Mouse (Mus musculus): Measurements from ENCODE around the gene Auh.
A peak's percentile ranks its signal among the peaks of the same experiment; 100 is the strongest.

Auh gene

DNA sequence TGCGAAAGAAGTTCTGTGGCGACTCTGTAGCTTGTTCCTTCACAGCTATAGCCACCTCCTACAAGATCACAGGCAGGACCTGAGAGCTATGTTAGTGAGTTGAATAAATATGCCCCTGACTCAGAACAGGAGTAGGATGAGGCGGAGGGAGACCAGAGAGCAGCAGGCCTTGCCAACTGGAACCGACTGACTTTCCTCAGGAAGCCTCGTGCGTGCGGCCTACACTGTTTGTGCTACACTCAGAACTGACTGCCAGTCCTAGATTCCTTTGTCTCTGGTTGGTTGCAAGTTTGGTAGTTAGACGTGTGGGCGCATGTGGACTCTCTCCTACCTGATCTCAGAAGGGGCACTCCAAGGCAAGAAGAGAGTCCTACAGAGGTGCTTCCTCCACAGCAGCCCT, 50.2 kb downstream of the Auh start:
- DNase-seq (ENCODE audit: low spot score in 2 of 2), result peak; percentile 31 to 41

DNA sequence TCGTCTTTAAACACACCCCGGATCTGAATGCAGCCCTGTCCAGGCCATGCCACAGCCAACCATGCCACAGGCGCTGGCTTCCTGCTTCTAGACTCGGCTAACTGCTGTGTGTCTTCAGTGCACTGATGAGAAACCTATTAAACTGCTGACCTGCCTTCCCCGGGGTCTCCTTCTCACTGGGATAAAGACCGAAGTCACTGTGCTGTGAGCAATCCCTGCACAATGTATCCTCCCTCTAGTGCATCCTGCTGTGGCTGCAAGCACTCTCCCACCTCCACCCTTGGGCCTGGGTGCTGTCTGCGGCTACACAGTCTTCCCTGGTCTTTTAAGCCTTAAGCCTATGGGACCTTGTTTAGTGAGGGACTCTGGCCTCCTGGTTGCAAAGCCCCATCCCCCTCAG, 50.7 kb downstream of the Auh start:
- DNase-seq (ENCODE audit: low spot score in 2 of 2), result no peak

DNA sequence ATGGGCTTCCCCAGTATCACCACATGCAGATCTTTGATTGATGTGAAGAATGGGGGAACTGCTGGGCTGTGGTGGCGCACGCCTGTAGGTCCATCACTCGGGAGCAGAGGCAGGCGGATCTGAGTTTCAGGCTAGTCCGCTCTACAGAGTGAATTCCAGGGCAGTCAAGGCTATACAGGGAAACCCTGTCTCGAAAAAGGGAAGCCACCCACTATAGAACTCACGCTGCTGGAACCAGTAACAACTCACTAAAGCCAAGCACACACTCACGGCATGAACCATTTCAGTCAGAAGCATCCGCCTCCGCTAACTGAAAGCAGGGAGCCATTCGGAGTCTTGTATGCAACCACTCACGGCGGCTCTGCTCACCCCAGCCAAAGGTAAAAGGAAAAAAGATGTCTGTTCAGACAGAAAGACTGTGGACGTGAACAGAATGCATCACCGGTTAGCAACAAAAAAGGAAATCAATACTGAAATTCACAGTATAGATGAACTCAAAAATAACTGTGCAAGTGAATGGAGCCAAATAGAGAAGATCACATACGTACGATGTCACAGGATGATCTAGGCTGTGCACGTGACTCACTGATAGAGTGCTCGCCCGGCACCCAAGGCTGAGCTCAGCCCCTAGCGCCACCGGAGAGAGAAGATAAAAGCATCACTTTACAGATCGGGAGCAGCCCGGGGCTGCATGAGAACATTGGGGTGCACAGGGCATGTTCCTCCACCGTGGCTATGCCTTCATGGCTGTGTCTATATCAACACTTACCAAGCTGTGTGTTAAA, 53.7 kb downstream of the Auh start:
- peak; percentile 62 to 67 for DNase-seq (ENCODE audit: low spot score in 2 of 2)

- peak; percentile 37 to 48 for DNase-seq (ENCODE audit: low spot score in 2 of 2)
Observed at GRCm38 (mm10) chr13:52875089-52875488, 54.4 kb downstream of the Auh start.

DNA sequence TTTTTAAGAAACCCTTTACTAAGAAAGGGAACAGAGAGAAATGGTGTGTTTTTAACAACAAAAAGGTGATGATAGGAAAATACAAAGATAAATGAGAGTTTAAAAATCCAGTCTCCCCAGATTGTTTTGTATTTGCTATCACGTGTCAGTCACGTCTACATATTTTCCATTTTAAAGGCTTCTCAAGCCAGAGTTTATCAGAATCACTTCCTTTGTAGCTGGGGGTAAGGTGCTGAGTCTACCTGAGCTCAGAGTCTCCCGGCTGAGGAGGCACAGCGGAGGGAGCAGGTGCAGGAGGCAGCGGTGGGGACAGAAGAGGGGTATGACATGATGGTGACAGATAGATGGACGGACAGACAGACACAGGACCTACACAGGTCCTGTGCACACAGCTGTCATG, 55.1 kb downstream of the Auh start:
- no peak for DNase-seq (ENCODE audit: low spot score in 2 of 2)

DNA sequence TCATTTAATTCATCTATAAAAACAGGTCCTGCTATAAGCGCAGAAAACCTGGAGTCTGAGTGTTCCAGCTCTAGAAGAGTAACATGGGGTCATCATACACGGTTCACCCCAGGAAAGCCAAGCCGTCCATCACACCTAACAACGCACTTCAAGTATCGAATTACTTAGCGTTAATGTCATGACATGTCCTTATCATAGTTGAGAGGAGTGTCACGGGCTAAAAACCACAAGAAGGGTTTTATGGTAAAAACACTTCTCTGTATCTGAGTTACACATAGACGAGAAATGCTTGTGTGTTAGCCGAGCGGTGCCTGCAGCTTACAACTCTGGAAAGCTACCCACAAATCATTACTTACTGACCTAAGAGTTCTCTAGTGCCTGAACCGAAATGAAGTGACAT, 55.6 kb downstream of the Auh start:
- no peak for DNase-seq (ENCODE audit: low spot score in 2 of 2)

- DNase-seq (ENCODE audit: low spot score in 2 of 2), result peak; percentile 54 to 61
Observed at GRCm38 (mm10) chr13:52866005-52866792, 63.3 kb downstream of the Auh start.

DNA sequence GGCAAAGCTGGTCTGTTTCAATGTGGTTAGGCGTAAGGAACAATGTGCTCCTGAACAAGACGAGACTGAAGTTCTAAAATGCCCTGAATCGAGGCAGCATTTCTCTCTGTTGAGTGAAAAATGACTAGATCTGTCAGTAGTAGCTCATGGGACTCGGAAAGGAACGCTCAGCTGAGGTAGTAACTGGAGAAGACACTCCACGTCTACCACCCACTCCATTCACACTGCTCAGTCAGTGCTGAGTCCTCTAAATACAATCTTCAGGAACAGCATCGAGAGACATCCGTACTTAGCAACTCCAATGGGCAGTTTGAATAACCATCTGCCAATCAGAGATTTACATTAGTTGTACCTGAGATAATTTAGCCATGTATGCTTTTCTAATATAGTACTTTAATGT, 66.0 kb downstream of the Auh start:
- no peak for DNase-seq (ENCODE audit: low spot score in 2 of 2)

- DNase-seq (ENCODE audit: low spot score in 2 of 2), result no peak
Observed at GRCm38 (mm10) chr13:52860006-52860685, 69.3 kb downstream of the Auh start.

GRCm38 (mm10) chr13:52859065-52859820, 70.2 kb downstream of the Auh start:
- DNase-seq (ENCODE audit: low spot score in 2 of 2), result peak; percentile 31 to 49

GRCm38 (mm10) chr13:52858373-52858772, 71.1 kb downstream of the Auh start:
- no peak for DNase-seq (ENCODE audit: low spot score in 2 of 2)

GRCm38 (mm10) chr13:52857781-52858180, 71.7 kb downstream of the Auh start:
- DNase-seq (ENCODE audit: low spot score in 2 of 2), result no peak

GRCm38 (mm10) chr13:52853536-52853935, 75.9 kb downstream of the Auh start:
- DNase-seq (ENCODE audit: low spot score in 2 of 2), result no peak

DNA sequence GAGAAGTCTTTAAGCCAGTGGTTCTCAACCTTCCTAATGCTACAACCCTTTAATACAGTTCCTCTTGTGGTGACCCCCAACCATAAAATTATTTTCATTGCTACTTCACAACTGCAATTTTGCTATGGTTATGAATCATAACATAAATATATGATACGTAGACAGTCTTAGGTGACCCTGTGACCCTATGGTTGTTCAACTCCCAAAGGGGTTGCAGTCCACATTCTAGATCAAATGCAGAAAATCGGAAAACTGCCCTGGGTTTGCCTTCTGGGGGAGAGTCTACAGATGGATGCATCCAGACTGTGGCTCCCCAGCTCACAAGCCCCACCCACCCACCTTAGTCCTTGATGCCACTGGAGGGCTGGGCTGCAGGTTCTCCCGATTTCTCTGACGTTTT, 77.6 kb downstream of the Auh start:
- DNase-seq (ENCODE audit: low spot score in 2 of 2), result no peak

DNA sequence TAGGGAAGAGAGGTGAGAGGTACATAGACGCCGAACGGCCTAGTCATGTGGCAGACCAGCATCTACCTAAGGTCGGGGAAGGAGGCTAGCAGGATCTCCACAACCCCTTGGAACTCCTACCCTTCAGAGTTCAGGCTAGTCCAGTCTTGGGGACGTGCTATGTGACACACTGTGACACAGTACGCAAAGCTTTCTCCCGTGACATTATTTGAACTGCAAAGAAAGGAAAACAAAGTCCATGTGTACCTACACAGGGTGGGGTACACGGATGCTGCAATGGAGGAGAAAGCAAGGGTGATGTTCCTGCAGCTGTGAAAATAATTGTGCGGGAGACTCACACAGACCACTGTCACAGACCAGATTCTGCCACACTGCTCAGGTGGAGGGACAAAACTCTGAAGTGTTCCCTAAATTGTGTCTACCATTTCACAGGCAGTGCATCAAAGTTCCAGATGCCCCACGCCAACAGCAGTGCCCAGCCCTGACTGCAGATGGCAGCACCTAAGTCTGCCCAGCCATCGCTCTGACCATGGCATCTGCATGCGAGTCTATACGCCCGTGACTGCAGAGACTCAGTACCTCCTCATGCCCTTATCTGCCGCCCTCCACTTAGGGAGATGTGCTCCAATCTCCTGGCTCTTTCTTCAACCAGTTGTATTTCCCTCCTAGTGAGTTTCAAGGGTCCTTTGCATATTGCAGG, 79.3 kb downstream of the Auh start:
- DNase-seq (ENCODE audit: low spot score in 2 of 2), result no peak

- no peak for DNase-seq (ENCODE audit: low spot score in 2 of 2)
Observed at GRCm38 (mm10) chr13:52849394-52849801, 80.1 kb downstream of the Auh start.

DNA sequence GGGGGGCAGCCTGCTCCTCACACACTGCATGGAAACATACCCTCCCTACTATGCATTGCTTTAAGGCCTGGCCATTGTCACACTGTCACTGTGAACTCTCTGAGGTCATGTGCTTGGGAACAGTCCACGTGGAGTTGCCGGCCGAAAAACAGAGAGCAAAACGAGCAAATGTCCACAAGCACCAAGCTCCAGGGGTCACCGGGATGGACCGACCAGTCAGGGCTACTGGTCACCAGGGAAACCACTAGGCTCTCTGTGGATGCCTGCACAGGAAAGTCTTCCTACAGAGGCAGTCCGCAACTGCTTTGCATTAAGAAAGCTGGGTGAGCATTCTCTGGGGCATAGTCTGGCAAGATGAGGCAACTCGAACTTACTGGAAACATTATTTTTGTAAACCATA, 82.0 kb downstream of the Auh start:
- no peak for DNase-seq (ENCODE audit: low spot score in 2 of 2)

DNA sequence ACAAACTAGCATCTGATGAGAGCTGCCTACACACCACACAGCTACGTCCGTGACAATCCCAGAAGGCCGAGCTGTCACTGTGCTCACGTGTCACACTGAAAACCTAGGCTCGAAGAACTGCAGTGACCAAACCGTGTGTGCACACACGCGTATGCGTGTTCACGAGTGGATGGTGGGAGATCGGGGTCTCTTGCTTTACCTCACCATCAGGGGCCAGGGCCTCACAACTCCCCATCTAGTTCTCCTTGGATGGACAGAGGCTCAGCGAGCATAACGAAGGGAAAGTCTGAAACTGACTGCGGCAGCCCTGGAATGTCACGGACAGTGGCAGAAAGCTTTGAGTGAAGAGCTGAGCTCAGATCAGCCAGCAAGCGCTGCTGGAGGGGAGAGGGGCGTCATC, 82.4 kb downstream of the Auh start:
- peak; percentile 30 to 32 for DNase-seq (ENCODE audit: low spot score in 2 of 2)

GRCm38 (mm10) chr13:52845618-52846017, 83.9 kb downstream of the Auh start:
- DNase-seq (ENCODE audit: low spot score in 2 of 2), result no peak

DNA sequence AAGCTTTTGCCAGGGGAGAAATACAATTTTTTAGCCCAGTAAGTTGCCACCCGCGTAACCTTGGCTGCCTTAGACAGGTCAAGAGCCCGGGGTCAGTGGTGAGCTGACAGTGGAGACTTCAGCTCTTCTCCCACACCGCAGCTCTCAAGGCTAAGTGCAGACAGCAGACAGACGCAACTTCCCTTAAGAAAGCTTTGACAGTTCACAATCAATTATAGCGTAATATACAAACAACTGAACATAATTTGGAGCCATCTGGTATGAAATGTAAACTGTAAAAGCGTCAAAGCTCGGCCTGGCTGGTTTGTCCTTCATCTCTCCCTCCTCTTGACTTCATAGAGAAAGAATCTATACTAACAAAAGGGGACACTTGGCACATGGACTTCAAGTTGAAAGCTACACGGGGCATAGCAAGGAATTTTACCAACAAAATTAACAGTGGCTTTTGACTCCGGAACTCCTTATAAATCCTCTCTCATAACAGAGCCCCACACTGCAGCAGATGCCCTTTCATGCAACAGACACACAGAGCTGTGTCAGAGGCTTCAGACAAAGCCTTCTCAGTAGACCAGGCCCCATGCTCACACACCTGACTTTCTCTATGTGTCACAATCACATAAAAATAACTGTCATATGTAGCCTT, 85.8 kb downstream of the Auh start:
- no peak for DNase-seq (ENCODE audit: low spot score in 2 of 2)

DNA sequence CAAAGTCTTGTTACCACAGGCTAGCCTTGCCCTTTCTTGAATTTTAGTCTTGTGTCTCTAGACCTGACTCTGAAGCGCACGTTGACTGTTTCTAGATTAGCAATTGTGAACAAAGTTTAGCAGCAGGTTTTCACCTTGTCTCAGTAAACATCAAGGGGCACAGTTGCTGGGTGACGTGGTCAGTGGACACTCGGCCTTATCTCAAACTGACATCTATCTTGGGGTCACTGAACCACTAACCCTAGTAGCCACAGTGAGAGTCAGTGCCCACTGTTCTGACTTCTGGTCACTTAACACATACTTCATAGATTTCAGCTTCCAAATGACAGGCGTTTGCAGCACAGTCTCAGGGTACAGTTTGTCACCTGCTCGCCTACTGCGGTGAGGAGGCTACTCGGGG, 93.2 kb downstream of the Auh start:
- no peak for DNase-seq (ENCODE audit: low spot score in 2 of 2)

Measured in right cerebral cortex, adult 2 months (tissue).